Mouse (Mus musculus) MEL (cell line): ENCODE measurements around the gene Nemp1.

Experiments
- CHD1 ChIP-seq: IDR thresholded peaks from 2 replicates; pipeline ENCODE4 v1.6.1; 2012; ENCODE audit warnings: low read depth, mild to moderate bottlenecking, inconsistent platforms, low read length, improper control_type of control experiment
- CTCF ChIP-seq, 3 experiments: IDR thresholded peaks in 2 of 3; conservative IDR thresholded peaks in 1 of 3; 2 replicates each; pipeline ENCODE4 v1.5.1; 2011 to 2012; ENCODE audit warnings: low read length in 3 of 3, low read depth in 2 of 3, mild to moderate bottlenecking in 2 of 3, improper control_type of control experiment in 1 of 3, inconsistent platforms in 1 of 3, mixed read lengths in 1 of 3, moderate library complexity in 1 of 3; ENCODE audit not compliant: control insufficient read depth in 1 of 3, insufficient read depth in 1 of 3, poor library complexity in 1 of 3, severe bottlenecking in 1 of 3
- EP300 ChIP-seq, 2 experiments: IDR thresholded peaks; 2 replicates each; pipeline ENCODE4 v1.6.1; 2011; ENCODE audit warnings: improper control_type of control experiment in 2 of 2, low read length in 2 of 2, low read depth in 1 of 2, mild to moderate bottlenecking in 1 of 2
- ETS1 ChIP-seq: IDR thresholded peaks from 2 replicates; pipeline ENCODE4 v1.6.1; 2012; ENCODE audit warnings: low read depth, mild to moderate bottlenecking, inconsistent platforms, low read length, improper control_type of control experiment, moderate library complexity
- GATA1 ChIP-seq: IDR thresholded peaks from 2 replicates; pipeline ENCODE4 v1.6.1; 2011; ENCODE audit warnings: low read depth, low read length, improper control_type of control experiment
- MAX ChIP-seq: IDR thresholded peaks from 2 replicates; pipeline ENCODE4 v1.6.1; 2011; ENCODE audit warnings: low read length, improper control_type of control experiment
- MXI1 ChIP-seq: IDR thresholded peaks from 2 replicates; pipeline ENCODE4 v1.6.1; 2011; ENCODE audit warnings: mild to moderate bottlenecking, low read depth, low read length, improper control_type of control experiment
- POLR2A ChIP-seq, 2 experiments: IDR thresholded peaks; 2 replicates each; pipeline ENCODE4 v1.6.1; 2011 to 2012; ENCODE audit warnings: low read length in 2 of 2, mild to moderate bottlenecking in 2 of 2, control low read depth in 1 of 2, improper control_type of control experiment in 1 of 2, low read depth in 1 of 2, moderate library complexity in 1 of 2; ENCODE audit not compliant: control insufficient read depth in 1 of 2, insufficient read depth in 1 of 2, poor library complexity in 1 of 2
- RCOR1 ChIP-seq: IDR thresholded peaks from 2 replicates; pipeline ENCODE4 v1.6.1; 2012; ENCODE audit warnings: low read depth, mild to moderate bottlenecking, inconsistent platforms, low read length, improper control_type of control experiment
- TCF12 ChIP-seq: IDR thresholded peaks from 2 replicates; pipeline ENCODE4 v1.6.1; 2014; ENCODE audit warnings: low read depth, mild to moderate bottlenecking, inconsistent platforms, low read length, improper control_type of control experiment, moderate library complexity
- ZKSCAN1 ChIP-seq: IDR thresholded peaks from 2 replicates; pipeline ENCODE4 v1.6.1; 2012; ENCODE audit warnings: low read depth, mild to moderate bottlenecking, inconsistent platforms, low read length, improper control_type of control experiment, moderate library complexity

GRCm38 (mm10) chr10:127724178-127724577, 57.5 kb downstream of the Nemp1 start, which contains the start of gene Tac2:
- no peak for TF ChIP-seq POLR2A (IDR thresholded peaks at IDR 0.05; ENCODE audit: control insufficient read depth in 1 of 2, insufficient read depth in 1 of 2, low read depth in 1 of 2, low read length in 2 of 2, poor library complexity in 1 of 2)
- no peak for TF ChIP-seq CTCF (IDR thresholded peaks at IDR 0.05 in 2 of 3, conservative IDR thresholded peaks at IDR 0.05 in 1 of 3; ENCODE audit: control insufficient read depth in 1 of 3, insufficient read depth in 1 of 3, low read depth in 2 of 3, low read length in 3 of 3, poor library complexity in 1 of 3, severe bottlenecking in 1 of 3)
- TF ChIP-seq EP300 (IDR thresholded peaks at IDR 0.05; ENCODE audit: low read depth in 1 of 2, low read length in 2 of 2): no peak
- TF ChIP-seq CHD1: no peak
- no peak for TF ChIP-seq MXI1
- no peak for TF ChIP-seq GATA1
- no peak for TF ChIP-seq MAX
- TF ChIP-seq ZKSCAN1: no peak
- TF ChIP-seq TCF12: no peak
- TF ChIP-seq ETS1: no peak
- TF ChIP-seq RCOR1: no peak
